Mouse (Mus musculus): Measurements from ENCODE around the gene P4htm.

- TF ChIP-seq CTCF (IDR thresholded peaks at IDR 0.05; ENCODE audit: low read depth, low read length) (no peak), TAL1 (conservative IDR thresholded peaks at IDR 0.05; ENCODE audit: low read depth, low read length) (no peak), GATA1 (IDR thresholded peaks at IDR 0.05; ENCODE audit: borderline replicate concordance, low read length) (no peak)
These were observed 25.1 kb downstream of the P4htm start for GRCm38 (mm10) chr9:108572321-108572720.
